Mouse (Mus musculus): ENCODE data around the gene Ei24. TPM values are rescaled to one million over a fixed set of nuclear protein-coding genes. Genes with fewer than 3 reads are reported as not detected.

The Ei24 gene
- total RNA-seq (2014; fragmentation: Nextera tagmentation) (34.9 and 60.8 TPM in 2 replicates), total RNA-seq (2017) (42.1 and 44.0 TPM in 2 replicates)

GRCm38 (mm10) chr9:36796781-36797555, at the start of gene Ei24:
Gene Ei24 (minus strand): TSS chr9:36797393.
- peak; percentile 95 for ATAC-seq (replicated peaks; ENCODE audit: low FRiP score, low TSS enrichment, poor library complexity, severe bottlenecking)

GRCm38 (mm10) chr9:36846346-36846745, 49.2 kb upstream of the Ei24 start:
- no peak for ATAC-seq (replicated peaks; ENCODE audit: low FRiP score, low TSS enrichment, poor library complexity, severe bottlenecking)

GRCm38 (mm10) chr9:36833914-36834313, 36.7 kb upstream of the Ei24 start:
- no peak for ATAC-seq (replicated peaks; ENCODE audit: low FRiP score, low TSS enrichment, poor library complexity, severe bottlenecking)

GRCm38 (mm10) chr9:36833043-36833881, 36.1 kb upstream of the Ei24 start:
- no peak for ATAC-seq (replicated peaks; ENCODE audit: low FRiP score, low TSS enrichment, poor library complexity, severe bottlenecking)

- ATAC-seq (replicated peaks; ENCODE audit: low FRiP score, low TSS enrichment, poor library complexity, severe bottlenecking): 0 out of 2 replicates have a peak, but pooled peaks have one; percentile 41
These were observed 35.3 kb upstream of the Ei24 start for GRCm38 (mm10) chr9:36832529-36832928.

- ATAC-seq (replicated peaks; ENCODE audit: low FRiP score, low TSS enrichment, poor library complexity, severe bottlenecking): no peak
These were observed 34.2 kb upstream of the Ei24 start for GRCm38 (mm10) chr9:36831401-36831800.

- no peak for ATAC-seq (replicated peaks; ENCODE audit: low FRiP score, low TSS enrichment, poor library complexity, severe bottlenecking)
These were observed 29.6 kb upstream of the Ei24 start for GRCm38 (mm10) chr9:36826612-36827363.

GRCm38 (mm10) chr9:36822024-36822423, 24.8 kb upstream of the Ei24 start:
- no peak for ATAC-seq (replicated peaks; ENCODE audit: low FRiP score, low TSS enrichment, poor library complexity, severe bottlenecking)

GRCm38 (mm10) chr9:36821644-36822000, 24.4 kb upstream of the Ei24 start, which contains the start of gene Fez1:
Gene Fez1 (plus strand): TSS chr9:36821864.
- ATAC-seq (replicated peaks; ENCODE audit: low FRiP score, low TSS enrichment, poor library complexity, severe bottlenecking): no peak

- no peak for ATAC-seq (replicated peaks; ENCODE audit: low FRiP score, low TSS enrichment, poor library complexity, severe bottlenecking)
These were observed 23.9 kb upstream of the Ei24 start for GRCm38 (mm10) chr9:36820969-36821643.

GRCm38 (mm10) chr9:36818905-36819304, 21.7 kb upstream of the Ei24 start:
- no peak for ATAC-seq (replicated peaks; ENCODE audit: low FRiP score, low TSS enrichment, poor library complexity, severe bottlenecking)

GRCm38 (mm10) chr9:36814486-36814885, 17.3 kb upstream of the Ei24 start:
- no peak for ATAC-seq (replicated peaks; ENCODE audit: low FRiP score, low TSS enrichment, poor library complexity, severe bottlenecking)

- no peak for ATAC-seq (replicated peaks; ENCODE audit: low FRiP score, low TSS enrichment, poor library complexity, severe bottlenecking)
These were observed 11.1 kb upstream of the Ei24 start for GRCm38 (mm10) chr9:36808126-36808785.

GRCm38 (mm10) chr9:36805256-36805975, 8.2 kb upstream of the Ei24 start:
- ATAC-seq (replicated peaks; ENCODE audit: low FRiP score, low TSS enrichment, poor library complexity, severe bottlenecking): no peak

GRCm38 (mm10) chr9:36803926-36804325, 6.7 kb upstream of the Ei24 start:
- no peak for ATAC-seq (replicated peaks; ENCODE audit: low FRiP score, low TSS enrichment, poor library complexity, severe bottlenecking)

GRCm38 (mm10) chr9:36803386-36803785, 6.2 kb upstream of the Ei24 start:
- no peak for ATAC-seq (replicated peaks; ENCODE audit: low FRiP score, low TSS enrichment, poor library complexity, severe bottlenecking)

- ATAC-seq (replicated peaks; ENCODE audit: low FRiP score, low TSS enrichment, poor library complexity, severe bottlenecking): no peak
These were observed 5.8 kb upstream of the Ei24 start for GRCm38 (mm10) chr9:36802951-36803350.

GRCm38 (mm10) chr9:36801961-36802360, 4.8 kb upstream of the Ei24 start:
- ATAC-seq (replicated peaks; ENCODE audit: low FRiP score, low TSS enrichment, poor library complexity, severe bottlenecking): no peak
